Mouse (Mus musculus) lung, postnatal 0 days (tissue): ENCODE data around the gene Ankrd13a.

ENCODE experiments used
- CTCF ChIP-seq: IDR thresholded peaks from 2 replicates; pipeline ENCODE4 v1.5.1; 2016; ENCODE audit warnings: antibody characterized with exemption, mild to moderate bottlenecking
- EP300 ChIP-seq: IDR thresholded peaks from 2 replicates; pipeline ENCODE4 v1.6.1; 2016; ENCODE audit warnings: antibody characterized with exemption, mild to moderate bottlenecking, control low read depth

GRCm38 (mm10) chr5:114803231-114803630, 28.8 kb downstream of the Ankrd13a start:
- TF ChIP-seq CTCF (no peak), EP300 (no peak)
